Mouse (Mus musculus): ENCODE results near the gene Nudt8. TPM values are rescaled to one million over a fixed set of nuclear protein-coding genes. Genes with fewer than 3 reads are reported as not detected.

The Nudt8 gene
- total and polyA plus RNA-seq, 3 experiments = 24.7 to 40.2 (median 36.3) TPM

DNA sequence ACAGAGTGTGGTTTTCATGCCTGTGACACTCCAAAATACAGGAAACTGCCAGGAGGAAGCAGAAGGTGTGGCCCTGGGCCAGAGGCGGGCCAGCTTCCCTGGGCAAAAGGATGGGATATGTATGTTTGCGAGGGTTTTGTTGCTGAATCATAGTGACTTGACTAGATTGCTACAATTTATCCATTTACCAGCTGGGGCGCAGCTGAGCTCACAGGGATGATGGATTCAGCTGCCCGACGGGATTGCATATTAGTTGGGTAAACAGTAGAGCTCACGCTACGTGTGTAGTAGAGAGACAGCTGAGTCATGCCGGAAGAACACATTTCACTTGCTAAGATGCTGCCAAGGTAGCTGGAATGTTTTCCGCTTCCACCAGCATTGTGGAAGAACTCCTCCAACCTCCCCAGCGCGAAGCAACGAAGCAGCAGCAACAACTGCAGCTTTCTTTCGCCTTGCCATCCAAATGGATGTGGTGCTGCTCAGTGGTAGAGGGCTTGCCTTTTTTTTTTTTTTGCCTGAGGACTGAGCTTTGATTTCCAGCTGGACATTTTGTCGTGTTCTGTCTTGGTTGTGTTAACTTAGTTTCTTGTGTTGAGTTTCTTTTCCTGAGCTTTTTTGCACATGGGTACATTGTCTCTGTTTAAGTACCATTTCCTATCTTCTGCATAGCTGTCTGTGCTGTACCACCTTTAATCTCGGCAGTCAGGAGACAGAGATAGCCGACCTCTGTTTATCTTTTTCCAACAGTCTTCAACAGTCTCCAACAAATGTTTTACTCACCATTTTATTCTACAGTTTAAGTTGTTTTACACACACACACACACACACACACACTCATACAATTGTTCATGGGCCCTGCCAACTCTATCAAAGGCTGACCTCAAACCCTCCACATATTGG is 45.8 kb downstream of the Nudt8 start, which contains the start of gene Gstp2:
Gene Gstp2 (minus strand): TSS at position 58 of the 900 bp plus-strand sequence.
- peaks cover 8 to 16% of the 10 kb centered on the region in 2 experiments; a peak in 3 of 4 replicates for H3K4me1 ChIP-seq (ENCODE audit: control insufficient read depth in 1 of 2, insufficient read depth in 2 of 2)
- no peak for DNase-seq (ENCODE audit: extremely low read depth)

DNA sequence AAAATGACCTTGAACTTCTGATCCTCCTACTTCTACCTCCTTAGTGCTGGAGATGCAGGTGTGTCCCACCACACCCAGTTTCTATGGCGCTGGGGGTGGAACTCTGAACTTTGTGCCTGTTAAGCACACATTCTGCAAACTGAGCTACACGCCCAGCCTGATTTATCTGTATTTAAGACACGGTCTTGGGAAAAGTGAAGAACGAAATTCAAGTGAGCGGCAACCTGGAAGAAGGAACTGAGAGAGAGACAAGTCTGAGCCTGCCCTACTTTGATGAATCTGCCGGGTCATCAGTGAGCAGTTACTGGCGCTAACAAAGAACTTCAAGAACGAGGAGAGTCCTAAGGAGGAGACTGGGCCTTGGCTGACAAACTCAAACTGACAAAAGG is 46.5 kb downstream of the Nudt8 start:
- no peaks in the 10 kb centered on the region for H3K79me2 ChIP-seq (replicated peaks; ENCODE audit: control insufficient read depth, extremely low read depth, insufficient read depth, poor library complexity, severe bottlenecking)
- dilution Hi-C loops (cut with MboI; ENCODE audit: extremely low pct_ligation_motif_present, extremely low pct_unique_long_range_greater_than_20kb, low sequenced_read_pairs) = no loop called here
- DNase-seq (ENCODE audit: extremely low read depth) = peak; percentile 71
- H3K9ac ChIP-seq (ENCODE audit: insufficient read depth, low read depth) = peak overlapping the region; percentile 54; the same call in 1 of the 2 replicates
- H3K27me3 ChIP-seq (replicated peaks) = no peaks in the 10 kb centered on the region
- H3K4me3 ChIP-seq (replicated peaks in 1 of 3; ENCODE audit: low read depth in 2 of 3, low read length in 2 of 3, poor library complexity in 1 of 3) = no peak overlapping the region
- peak overlapping the region; percentile 85 for H3K27ac ChIP-seq (ENCODE audit: insufficient read depth, low read depth)
- in situ Hi-C loops (cut with MboI; ENCODE audit: low pct_ligation_motif_present, low pct_unique_long_range_greater_than_20kb, low sequenced_read_pairs) = no loop called here
- peak overlapping the region; percentile 41; the same call in 1 of the 2 replicates for H3K4me2 ChIP-seq (ENCODE audit: insufficient read depth, low read depth, poor library complexity, severe bottlenecking)
- H3K36me3 ChIP-seq (replicated peaks in 1 of 2; ENCODE audit: control insufficient read depth in 1 of 2, insufficient read depth in 1 of 2, low read length in 1 of 2) = no peaks in the 10 kb centered on the region
- H3K4me1 ChIP-seq (ENCODE audit: control insufficient read depth in 1 of 2, insufficient read depth in 2 of 2) = peaks cover 8 to 22% of the 10 kb centered on the region in 2 experiments; a peak in 3 of 4 replicates
- H3K9me3 ChIP-seq (replicated peaks; ENCODE audit: low read length) = peaks cover 18% of the 10 kb centered on the region
- peak; percentile 71; the same call in 1 of the 2 replicates for TF ChIP-seq MAFK (IDR thresholded peaks at IDR 0.05; ENCODE audit: insufficient replicate concordance, low read length)
- 0 out of 2 replicates have a peak, but pooled peaks have one; percentile 23 for TF ChIP-seq MAZ (IDR thresholded peaks at IDR 0.05; ENCODE audit: low read depth, low read length)
- TF ChIP-seq TCF12 (IDR thresholded peaks at IDR 0.05; ENCODE audit: low read depth, low read length) = peak; percentile 74
- no peak for TF ChIP-seq JUND (conservative IDR thresholded peaks at IDR 0.05; ENCODE audit: low read depth, low read length)
- TF ChIP-seq ZMIZ1 (IDR thresholded peaks at IDR 0.05; ENCODE audit: low read depth, low read length) = 0 out of 2 replicates have a peak, but pooled peaks have one; percentile 48
- peak; percentile 60 for TF ChIP-seq BHLHE40 (IDR thresholded peaks at IDR 0.05; ENCODE audit: low read depth, low read length)
- TF ChIP-seq ZKSCAN1 (IDR thresholded peaks at IDR 0.05; ENCODE audit: borderline replicate concordance, low read depth, low read length) = no peak
- TF ChIP-seq JUN (IDR thresholded peaks at IDR 0.05; ENCODE audit: insufficient read depth, low read depth, low read length) = peak; percentile 35; the same call in 1 of the 2 replicates
- peak; percentile 99 for TF ChIP-seq IRF4 (IDR thresholded peaks at IDR 0.05; ENCODE audit: low read depth, low read length)
- TF ChIP-seq MYC (IDR thresholded peaks at IDR 0.05; ENCODE audit: low read depth, low read length) = 0 out of 2 replicates have a peak, but pooled peaks have one; percentile 63
- TF ChIP-seq ZNF384 (IDR thresholded peaks at IDR 0.05; ENCODE audit: low read depth, low read length) = no peak
- TF ChIP-seq HCFC1 (IDR thresholded peaks at IDR 0.05; ENCODE audit: low read depth, low read length) = peak; percentile 38; the same call in 1 of the 2 replicates
- TF ChIP-seq E2F4 (IDR thresholded peaks at IDR 0.05; ENCODE audit: insufficient replicate concordance, low read depth, low read length) = peak; percentile 81; the same call in 1 of the 2 replicates
- TF ChIP-seq POLR2A (IDR thresholded peaks at IDR 0.05; ENCODE audit: low read depth, low read length) = no peak
- peak; percentile 58; the same call in 1 of the 2 replicates for TF ChIP-seq TBP (conservative IDR thresholded peaks at IDR 0.05; ENCODE audit: low read depth, low read length)
- TF ChIP-seq RAD21 (IDR thresholded peaks at IDR 0.05; ENCODE audit: low read depth, low read length) = no peak; the same call in 1 of the 2 replicates
- no peak for TF ChIP-seq UBTF (IDR thresholded peaks at IDR 0.05; ENCODE audit: low read depth, low read length)
- peak; percentile 56 for TF ChIP-seq SIN3A (IDR thresholded peaks at IDR 0.05; ENCODE audit: low read length)
- no peak for TF ChIP-seq USF1 (IDR thresholded peaks at IDR 0.05; ENCODE audit: low read depth, low read length)
- peak; percentile 96 for TF ChIP-seq EP300 (IDR thresholded peaks at IDR 0.05; ENCODE audit: low read length)
- TF ChIP-seq MEF2A (IDR thresholded peaks at IDR 0.05; ENCODE audit: borderline replicate concordance, low read depth, low read length) = peak; percentile 84
- TF ChIP-seq ELF1 (IDR thresholded peaks at IDR 0.05; ENCODE audit: low read depth, low read length) = 0 out of 2 replicates have a peak, but pooled peaks have one; percentile 42
- peak; percentile 61; the same call in 1 of the 2 replicates for TF ChIP-seq ETS1 (conservative IDR thresholded peaks at IDR 0.05; ENCODE audit: low read depth, low read length)
- TF ChIP-seq SMC3 (IDR thresholded peaks at IDR 0.05; ENCODE audit: low read depth, low read length) = peak; percentile 25

More for the DNA sequence above, 45.8 kb downstream of the Nudt8 start, which contains the start of gene Gstp2:
- Histone ChIP-seq H3K9ac (ENCODE audit: insufficient read depth, low read depth) (no peak within 1 kb of the TSS), H3K27ac (ENCODE audit: insufficient read depth, low read depth) (peak within 1 kb of the TSS; percentile 85), H3K4me2 (ENCODE audit: insufficient read depth, low read depth, poor library complexity, severe bottlenecking) (peak within 1 kb of the TSS; percentile 41; the same call in 1 of the 2 replicates), H3K9me3 (replicated peaks; ENCODE audit: low read length) (peaks cover 18% of the 10 kb centered on the region), H3K79me2 (replicated peaks; ENCODE audit: control insufficient read depth, extremely low read depth, insufficient read depth, poor library complexity, severe bottlenecking) (no peaks in the 10 kb centered on the region), H3K27me3 (replicated peaks) (no peaks in the 10 kb centered on the region), H3K36me3 (replicated peaks in 1 of 2; ENCODE audit: control insufficient read depth in 1 of 2, insufficient read depth in 1 of 2, low read length in 1 of 2) (no peaks in the 10 kb centered on the region), H3K4me3 (replicated peaks in 1 of 3; ENCODE audit: low read depth in 2 of 3, low read length in 2 of 3, poor library complexity in 1 of 3) (no peak within 1 kb of the TSS)
- dilution Hi-C loops (cut with MboI; ENCODE audit: extremely low pct_ligation_motif_present, extremely low pct_unique_long_range_greater_than_20kb, low sequenced_read_pairs) (no loop called here), in situ Hi-C loops (cut with MboI; ENCODE audit: low pct_ligation_motif_present, low pct_unique_long_range_greater_than_20kb, low sequenced_read_pairs) (no loop called here)
- no peak for TF ChIP-seq BHLHE40 (IDR thresholded peaks at IDR 0.05; ENCODE audit: low read depth, low read length)
- TF ChIP-seq ZNF384 (IDR thresholded peaks at IDR 0.05; ENCODE audit: low read depth, low read length) = peak; percentile 54; the same call in 1 of the 2 replicates
- TF ChIP-seq ZMIZ1 (IDR thresholded peaks at IDR 0.05; ENCODE audit: low read depth, low read length) = no peak
- TF ChIP-seq USF2 (conservative IDR thresholded peaks at IDR 0.05; ENCODE audit: low read depth, low read length) = no peak
- no peak for TF ChIP-seq NRF1 (IDR thresholded peaks at IDR 0.05; ENCODE audit: low read depth, low read length)
- TF ChIP-seq RAD21 (IDR thresholded peaks at IDR 0.05; ENCODE audit: low read depth, low read length) = no peak
- no peak for TF ChIP-seq NELFE (IDR thresholded peaks at IDR 0.05; ENCODE audit: low read depth, low read length)
- TF ChIP-seq MAFK (IDR thresholded peaks at IDR 0.05; ENCODE audit: insufficient replicate concordance, low read length) = 0 out of 2 replicates have a peak, but pooled peaks have one; percentile 15
- no peak for TF ChIP-seq TBP (conservative IDR thresholded peaks at IDR 0.05; ENCODE audit: low read depth, low read length)
- 0 out of 2 replicates have a peak, but pooled peaks have one; percentile 12 for TF ChIP-seq UBTF (IDR thresholded peaks at IDR 0.05; ENCODE audit: low read depth, low read length)
- TF ChIP-seq MXI1 (IDR thresholded peaks at IDR 0.05; ENCODE audit: low read depth, low read length) = no peak
- no peak for TF ChIP-seq PAX5 (IDR thresholded peaks at IDR 0.05; ENCODE audit: low read length)

Data from CH12.LX (cell line).